Mouse (Mus musculus): ENCODE data around the gene Sec23b. TPM values are rescaled to one million over a fixed set of nuclear protein-coding genes. Genes with fewer than 3 reads are reported as not detected.

Gene Sec23b
- 123 and 124 TPM in 2 replicates for polyA plus RNA-seq (2014; fragmentation: Nextera tagmentation; extraction: Ambion mirVana)

- Histone ChIP-seq H3K9ac (ENCODE audit: low read length) (peak within 1 kb of the TSS; percentile 73), H3K27ac (ENCODE audit: low read depth, low read length) (peak within 1 kb of the TSS; percentile 81), H3K27me3 (ENCODE audit: control insufficient read depth, insufficient read depth, low read length) (no peaks in the 10 kb centered on the region), H3K9me3 (ENCODE audit: control insufficient read depth, low read length) (no peaks in the 10 kb centered on the region), H3K4me1 (ENCODE audit: control insufficient read depth, insufficient read depth, low read length) (peaks cover 5% of the 10 kb centered on the region; the same call in 1 of the 2 replicates), H3K4me2 (peak within 1 kb of the TSS; percentile 64), H3K36me3 (ENCODE audit: control insufficient read depth, insufficient read depth, low read length) (peaks cover 4% of the 10 kb centered on the region; the same call in 1 of the 2 replicates), H3K4me3 (ENCODE audit: low read depth, low read length) (peak within 1 kb of the TSS; percentile 74)
- DNase-seq (ENCODE audit: low spot score, missing footprints) (peak; percentile 99), ATAC-seq (ENCODE audit: low FRiP score) (peak; percentile 98)
- under 1% methylated on average over 44 of the region's 44 CpGs for WGBS
Observed at GRCm38 (mm10) chr2:144555820-144556552, at the start of gene Sec23b. Gene Sec23b, plus strand, starts transcription at chr2:144556229.

- no peak overlapping the region for H3K9ac ChIP-seq (ENCODE audit: low read length)
- H3K4me1 ChIP-seq (ENCODE audit: control insufficient read depth, insufficient read depth, low read length), result no peaks in the 10 kb centered on the region
- H3K36me3 ChIP-seq (ENCODE audit: control insufficient read depth, insufficient read depth, low read length), result no peaks in the 10 kb centered on the region
- ATAC-seq (ENCODE audit: low FRiP score), result no peak
- no peak overlapping the region for H3K4me2 ChIP-seq
- no peaks in the 10 kb centered on the region for H3K9me3 ChIP-seq (ENCODE audit: control insufficient read depth, low read length)
- 85% methylated on average over 3 of the region's 3 CpGs for WGBS
- H3K4me3 ChIP-seq (ENCODE audit: low read depth, low read length), result no peak overlapping the region
- no peak for DNase-seq (ENCODE audit: low spot score, missing footprints)
- no peak overlapping the region for H3K27ac ChIP-seq (ENCODE audit: low read depth, low read length)
- H3K27me3 ChIP-seq (ENCODE audit: control insufficient read depth, insufficient read depth, low read length), result 0 out of 2 replicates have a peak, but pooled peaks cover 2% of the 10 kb centered on the region
Observed at GRCm38 (mm10) chr2:144514619-144515018, 41.4 kb upstream of the Sec23b start.

- Histone ChIP-seq H3K9me3 (ENCODE audit: control insufficient read depth, low read length) (no peaks in the 10 kb centered on the region), H3K4me3 (ENCODE audit: low read depth, low read length) (no peak overlapping the region), H3K4me1 (ENCODE audit: control insufficient read depth, insufficient read depth, low read length) (no peaks in the 10 kb centered on the region), H3K9ac (ENCODE audit: low read length) (no peak overlapping the region), H3K4me2 (no peak overlapping the region), H3K27me3 (ENCODE audit: control insufficient read depth, insufficient read depth, low read length) (peaks cover 4% of the 10 kb centered on the region; the same call in 1 of the 2 replicates), H3K36me3 (ENCODE audit: control insufficient read depth, insufficient read depth, low read length) (no peaks in the 10 kb centered on the region), H3K27ac (ENCODE audit: low read depth, low read length) (no peak overlapping the region)
- WGBS, result 46% methylated on average over 3 of the region's 3 CpGs
- DNase-seq (ENCODE audit: low spot score, missing footprints), result no peak
- peak; percentile 38 for ATAC-seq (ENCODE audit: low FRiP score)
Observed at GRCm38 (mm10) chr2:144519772-144520171, 36.3 kb upstream of the Sec23b start.

- Histone ChIP-seq H3K4me2 (no peak overlapping the region), H3K9ac (ENCODE audit: low read length) (no peak overlapping the region), H3K9me3 (ENCODE audit: control insufficient read depth, low read length) (no peaks in the 10 kb centered on the region), H3K27me3 (ENCODE audit: control insufficient read depth, insufficient read depth, low read length) (peaks cover 4% of the 10 kb centered on the region; the same call in 1 of the 2 replicates), H3K36me3 (ENCODE audit: control insufficient read depth, insufficient read depth, low read length) (no peaks in the 10 kb centered on the region), H3K4me1 (ENCODE audit: control insufficient read depth, insufficient read depth, low read length) (peaks cover 7% of the 10 kb centered on the region; the same call in 1 of the 2 replicates), H3K27ac (ENCODE audit: low read depth, low read length) (no peak overlapping the region), H3K4me3 (ENCODE audit: low read depth, low read length) (no peak overlapping the region)
- 58% methylated on average over 10 of the region's 10 CpGs for whole genome bisulfite sequencing
- DNase-seq (ENCODE audit: low spot score, missing footprints), result no peak
- no peak for ATAC-seq (ENCODE audit: low FRiP score)
Observed at GRCm38 (mm10) chr2:144525856-144526255, 30.2 kb upstream of the Sec23b start.

DNA sequence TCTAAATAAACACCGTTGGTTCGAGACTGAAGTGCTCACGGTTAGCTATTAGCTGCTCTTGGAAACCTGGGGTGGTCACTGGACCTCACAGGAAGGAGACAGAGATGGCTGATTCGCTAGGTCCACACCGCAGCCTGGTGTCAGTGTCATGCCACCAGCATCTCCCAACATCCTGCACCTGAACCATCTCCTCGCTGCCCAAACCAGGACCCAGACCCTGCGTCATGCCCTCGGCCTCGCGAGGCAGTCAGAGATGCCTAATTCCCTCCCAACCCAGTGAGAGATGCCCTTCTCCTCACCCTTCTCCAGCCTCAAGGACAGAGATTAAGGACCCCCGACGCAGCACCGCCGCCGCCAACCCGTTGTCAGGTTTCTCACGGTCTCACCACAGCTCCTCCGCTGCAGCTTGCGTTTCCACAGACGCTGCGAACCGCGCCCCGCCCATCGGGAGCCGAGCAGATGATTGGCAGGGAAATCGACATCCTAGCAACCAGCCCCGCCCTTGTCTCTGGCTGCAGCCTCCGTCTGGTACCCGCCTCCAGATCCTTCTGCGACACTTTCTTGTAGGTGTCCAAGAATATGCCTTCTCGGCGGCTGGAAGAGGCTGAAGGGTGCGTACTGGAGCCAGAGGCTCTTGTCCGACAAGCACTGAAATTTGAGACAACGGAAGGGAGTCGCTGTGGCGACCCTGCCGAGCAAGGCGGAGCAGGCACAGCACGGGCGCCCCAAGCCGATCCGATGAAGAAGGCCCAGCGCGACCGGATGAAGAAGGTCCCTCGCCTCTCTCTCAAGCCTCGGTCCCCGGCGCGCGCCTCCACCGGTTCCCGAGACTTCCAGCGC, 28.8 kb upstream of the Sec23b start, which contains the start of the genes Dzank1 and Polr3f:
Gene Dzank1, minus strand, starts transcription at position 434 of the 840 bp plus-strand sequence.
Gene Polr3f, plus strand, starts transcription at position 738 of the 840 bp plus-strand sequence.
- ATAC-seq (ENCODE audit: low FRiP score), result peak; percentile 97
- H3K9me3 ChIP-seq (ENCODE audit: control insufficient read depth, low read length), result no peaks in the 10 kb centered on the region
- peaks cover 2% of the 10 kb centered on the region; the same call in 1 of the 2 replicates for H3K27me3 ChIP-seq (ENCODE audit: control insufficient read depth, insufficient read depth, low read length)
- H3K36me3 ChIP-seq (ENCODE audit: control insufficient read depth, insufficient read depth, low read length), result no peaks in the 10 kb centered on the region
- H3K27ac ChIP-seq (ENCODE audit: low read depth, low read length), result peak within 1 kb of the TSS; percentile 88
- H3K4me2 ChIP-seq, result peak within 1 kb of the TSS; percentile 64
- peak within 1 kb of the TSS; percentile 75 for H3K4me3 ChIP-seq (ENCODE audit: low read depth, low read length)
- peak within 1 kb of the TSS; percentile 81 for H3K9ac ChIP-seq (ENCODE audit: low read length)
- peaks cover 7% of the 10 kb centered on the region; the same call in 1 of the 2 replicates for H3K4me1 ChIP-seq (ENCODE audit: control insufficient read depth, insufficient read depth, low read length)
- 1% methylated on average over 56 of the region's 56 CpGs for WGBS
- DNase-seq (ENCODE audit: low spot score, missing footprints), result peak; percentile 99

DNA sequence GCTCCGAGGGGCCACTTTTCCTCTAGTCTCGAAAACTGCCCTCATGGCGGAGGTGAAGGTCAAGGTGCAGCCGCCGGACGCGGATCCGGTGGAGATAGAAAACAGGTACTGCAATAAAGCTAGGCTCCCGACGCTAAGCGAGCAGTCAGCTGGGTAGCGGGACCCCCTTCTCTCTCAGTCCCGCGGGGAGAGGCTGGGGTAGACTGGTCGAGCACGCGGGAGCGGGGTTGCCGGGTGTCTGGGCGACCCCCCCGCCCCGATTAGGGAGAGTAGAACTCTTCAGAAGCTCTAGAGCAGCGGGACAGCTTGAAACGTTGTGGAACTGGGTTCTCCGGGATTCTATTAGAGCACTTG, 28.2 kb upstream of the Sec23b start:
- peak overlapping the region; percentile 64 for H3K4me2 ChIP-seq
- peak overlapping the region; percentile 81 for H3K9ac ChIP-seq (ENCODE audit: low read length)
- peaks cover 2% of the 10 kb centered on the region; the same call in 1 of the 2 replicates for H3K27me3 ChIP-seq (ENCODE audit: control insufficient read depth, insufficient read depth, low read length)
- peak; percentile 62 for ATAC-seq (ENCODE audit: low FRiP score)
- no peak for DNase-seq (ENCODE audit: low spot score, missing footprints)
- peak overlapping the region; percentile 88 for H3K27ac ChIP-seq (ENCODE audit: low read depth, low read length)
- H3K4me3 ChIP-seq (ENCODE audit: low read depth, low read length), result peak overlapping the region; percentile 75
- H3K9me3 ChIP-seq (ENCODE audit: control insufficient read depth, low read length), result no peaks in the 10 kb centered on the region
- under 1% methylated on average over 25 of the region's 25 CpGs for WGBS
- no peaks in the 10 kb centered on the region; the same call in 1 of the 2 replicates for H3K36me3 ChIP-seq (ENCODE audit: control insufficient read depth, insufficient read depth, low read length)
- H3K4me1 ChIP-seq (ENCODE audit: control insufficient read depth, insufficient read depth, low read length), result peaks cover 7% of the 10 kb centered on the region; the same call in 1 of the 2 replicates

DNA sequence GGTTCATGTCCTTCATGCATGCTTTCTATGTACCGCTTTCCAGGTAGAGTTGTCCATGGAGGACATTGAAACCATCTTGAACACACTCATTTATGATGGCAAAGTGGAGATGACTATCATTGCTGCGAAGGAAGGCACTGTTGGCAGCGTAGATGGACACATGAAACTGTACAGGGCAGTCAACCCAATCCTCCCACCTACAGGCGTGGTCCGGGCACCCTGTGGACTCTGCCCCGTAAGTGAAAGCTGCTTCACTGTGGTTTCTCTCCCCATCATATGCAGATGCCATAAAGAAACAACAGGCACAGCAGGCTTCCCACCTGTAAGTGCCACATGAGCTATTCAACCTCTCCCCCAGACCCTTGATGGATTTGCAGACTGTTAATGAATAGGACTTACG, 18.9 kb upstream of the Sec23b start:
- no peak for ATAC-seq (ENCODE audit: low FRiP score)
- Histone ChIP-seq H3K27ac (ENCODE audit: low read depth, low read length) (no peak overlapping the region), H3K4me1 (ENCODE audit: control insufficient read depth, insufficient read depth, low read length) (no peaks in the 10 kb centered on the region), H3K9ac (ENCODE audit: low read length) (no peak overlapping the region), H3K4me2 (no peak overlapping the region), H3K36me3 (ENCODE audit: control insufficient read depth, insufficient read depth, low read length) (peaks cover 24% of the 10 kb centered on the region), H3K27me3 (ENCODE audit: control insufficient read depth, insufficient read depth, low read length) (no peaks in the 10 kb centered on the region), H3K9me3 (ENCODE audit: control insufficient read depth, low read length) (no peaks in the 10 kb centered on the region), H3K4me3 (ENCODE audit: low read depth, low read length) (no peak overlapping the region)
- DNase-seq (ENCODE audit: low spot score, missing footprints), result no peak
- WGBS, result 95% methylated on average over 7 of the region's 7 CpGs

DNA sequence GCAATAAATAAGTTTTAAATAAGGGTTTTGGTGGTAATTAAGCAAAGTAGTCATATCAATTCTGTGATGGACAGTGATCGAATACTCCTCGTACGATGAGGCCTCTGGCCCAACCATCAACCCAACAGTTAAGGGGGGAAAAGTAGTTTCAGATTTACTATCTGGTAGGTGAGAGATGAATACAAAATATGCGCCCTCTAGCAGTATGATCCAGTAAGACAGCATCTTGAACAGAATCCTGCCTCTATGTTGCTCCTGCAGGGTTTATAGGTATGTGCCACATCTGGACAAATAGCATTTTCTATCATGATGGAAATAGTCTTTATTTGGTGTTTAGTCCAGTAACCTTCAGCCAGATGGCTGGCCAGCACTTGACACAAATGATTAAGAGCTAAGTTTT, 14.8 kb upstream of the Sec23b start:
- Histone ChIP-seq H3K36me3 (ENCODE audit: control insufficient read depth, insufficient read depth, low read length) (peaks cover 13% of the 10 kb centered on the region), H3K4me2 (no peak overlapping the region), H3K4me3 (ENCODE audit: low read depth, low read length) (no peak overlapping the region), H3K4me1 (ENCODE audit: control insufficient read depth, insufficient read depth, low read length) (no peaks in the 10 kb centered on the region), H3K27ac (ENCODE audit: low read depth, low read length) (no peak overlapping the region), H3K9ac (ENCODE audit: low read length) (no peak overlapping the region), H3K27me3 (ENCODE audit: control insufficient read depth, insufficient read depth, low read length) (no peaks in the 10 kb centered on the region), H3K9me3 (ENCODE audit: control insufficient read depth, low read length) (no peaks in the 10 kb centered on the region)
- no peak for DNase-seq (ENCODE audit: low spot score, missing footprints)
- WGBS, result 86% methylated on average over 4 of the region's 4 CpGs
- ATAC-seq (ENCODE audit: low FRiP score), result no peak
